Mouse (Mus musculus) ES-E14 (cell line): ENCODE data around the gene Unc45a. TPM values are rescaled to one million over a fixed set of nuclear protein-coding genes. Genes with fewer than 3 reads are reported as not detected.

Experiments used
- DNase-seq: peaks from one replicate; pipeline ENCODE4 v3.0.0-alpha.2; 2013; ENCODE audit warnings: low read depth, low spot score
- H3K27ac ChIP-seq: 2 replicates; pipeline ENCODE4 v1.5.1; 2012; ENCODE audit warnings: low read depth, mild to moderate bottlenecking, low read length, moderate library complexity, mixed read lengths; ENCODE audit not compliant: poor library complexity, insufficient read depth, severe bottlenecking
- H3K36me3 ChIP-seq: 2 replicates; pipeline ENCODE4 v1.6.1; 2012; ENCODE audit warnings: mild to moderate bottlenecking, low read length, moderate library complexity, mixed read lengths; ENCODE audit not compliant: control insufficient read depth, poor library complexity, insufficient read depth, severe bottlenecking
- H3K4me1 ChIP-seq, 2 experiments: fragments of 150-350 bp in 1 of 2; sonication (generic) in 1 of 2; 2 replicates each; pipeline ENCODE4 v1.6.1; 2012; ENCODE audit warnings: low read length in 2 of 2, mild to moderate bottlenecking in 1 of 2, mixed read lengths in 1 of 2; ENCODE audit not compliant: control insufficient read depth in 2 of 2, insufficient read depth in 2 of 2, poor library complexity in 1 of 2
- H3K4me3 ChIP-seq, 2 experiments: fragments of 150-350 bp in 1 of 2; sonication (generic) in 1 of 2; 2 replicates each; pipeline ENCODE4 v1.5.1; 2012; ENCODE audit warnings: low read length in 2 of 2, low read depth in 1 of 2, mild to moderate bottlenecking in 1 of 2, mixed read lengths in 1 of 2; ENCODE audit not compliant: insufficient read depth in 1 of 2, poor library complexity in 1 of 2, severe bottlenecking in 1 of 2
- H3K9ac ChIP-seq: 2 replicates; pipeline ENCODE4 v1.6.1; 2012; ENCODE audit warnings: low read depth, mild to moderate bottlenecking, low read length, mixed read lengths; ENCODE audit not compliant: poor library complexity, insufficient read depth, severe bottlenecking
- H3K9me3 ChIP-seq: fragments of 150-350 bp; sonication (generic); 2 replicates; pipeline ENCODE4 v1.6.1; 2012; ENCODE audit warnings: low read depth, mild to moderate bottlenecking, low read length; ENCODE audit not compliant: control insufficient read depth, insufficient read depth
- CHD2 ChIP-seq: IDR thresholded peaks from 2 replicates; pipeline ENCODE4 v1.6.1; 2014; ENCODE audit warnings: mild to moderate bottlenecking, low read depth, low read length, inconsistent platforms
- HCFC1 ChIP-seq: IDR thresholded peaks from 2 replicates; pipeline ENCODE4 v1.6.1; 2012; ENCODE audit warnings: low read length, inconsistent platforms, borderline replicate concordance; ENCODE audit not compliant: insufficient read depth
- MAFK ChIP-seq: IDR thresholded peaks from 2 replicates; pipeline ENCODE4 v1.6.1; 2014; ENCODE audit warnings: mild to moderate bottlenecking, low read depth, low read length, inconsistent platforms; ENCODE audit not compliant: insufficient read depth
- ZC3H11A ChIP-seq: IDR thresholded peaks from 2 replicates; pipeline ENCODE4 v1.6.1; 2012; ENCODE audit warnings: low read depth, mild to moderate bottlenecking, inconsistent platforms, low read length, borderline replicate concordance
- ZNF384 ChIP-seq: IDR thresholded peaks from 2 replicates; pipeline ENCODE4 v1.6.1; 2012; ENCODE audit warnings: low read depth, low read length, inconsistent platforms
- in situ Hi-C, 2 experiments: fragments of 600-800 bp; cut with MboI; formaldehyde crosslinking; loops; one replicate each; pipeline ENCODE4 v1.15.1; 2025; ENCODE audit warnings: low sequenced_read_pairs in 2 of 2, inconsistent platforms in 1 of 2; ENCODE audit not compliant: unreplicated experiment in 2 of 2
- total RNA-seq: library from RNA; depleted of rRNA; stranded (reverse); fragments of 300-350 nt; gene quantifications from 2 replicates; pipeline ENCODE4 v1.2.3, GENCODE M21; 2012

Unc45a gene
- total RNA-seq, 1 experiment = 54.1 TPM

GRCm38 (mm10) chr7:80374733-80375132, 33.9 kb upstream of the Unc45a start:
- no peak for DNase-seq
- Histone ChIP-seq H3K36me3 (no peaks in the 10 kb centered on the region), H3K9ac (no peak overlapping the region), H3K4me1 (peaks cover 0 to 1% of the 10 kb centered on the region in 2 experiments; a peak in 1 of 4 replicates), H3K4me3 (no peak overlapping the region), H3K27ac (no peak overlapping the region), H3K9me3 (no peaks in the 10 kb centered on the region)
- TF ChIP-seq ZNF384 = no peak
- no peak for TF ChIP-seq MAFK
- TF ChIP-seq CHD2 = no peak
- no peak for TF ChIP-seq HCFC1
- no peak for TF ChIP-seq ZC3H11A
- in situ Hi-C loops = loop anchor here (5.0 to 25.0 kb wide), 2 partner anchors 213 to 232 kb away; no protein-coding TSS in a partner anchor

GRCm38 (mm10) chr7:80374280-80374679, 33.5 kb upstream of the Unc45a start:
- in situ Hi-C loops = no loop called here
- Histone ChIP-seq H3K36me3 (no peaks in the 10 kb centered on the region), H3K4me3 (no peak overlapping the region), H3K4me1 (peaks cover 0 to 3% of the 10 kb centered on the region in 2 experiments; a peak in 1 of 4 replicates), H3K9me3 (no peaks in the 10 kb centered on the region), H3K9ac (no peak overlapping the region), H3K27ac (no peak overlapping the region)
- DNase-seq = no peak
- TF ChIP-seq CHD2 = no peak
- TF ChIP-seq HCFC1 = no peak
- TF ChIP-seq ZNF384 = no peak
- no peak for TF ChIP-seq MAFK
- TF ChIP-seq ZC3H11A = no peak

- Histone ChIP-seq H3K9ac (no peak overlapping the region), H3K9me3 (no peaks in the 10 kb centered on the region), H3K4me1 (peaks cover 0 to 7% of the 10 kb centered on the region in 2 experiments; a peak in 1 of 4 replicates), H3K4me3 (no peak overlapping the region), H3K36me3 (no peaks in the 10 kb centered on the region), H3K27ac (no peak overlapping the region)
- no peak for TF ChIP-seq ZC3H11A
- no peak for TF ChIP-seq MAFK
- no peak for TF ChIP-seq HCFC1
- TF ChIP-seq ZNF384 = no peak
- no peak for TF ChIP-seq CHD2
- in situ Hi-C loops = no loop called here
- DNase-seq = no peak
Observed at GRCm38 (mm10) chr7:80373850-80374249, 33.0 kb upstream of the Unc45a start.

- H3K9me3 ChIP-seq = no peaks in the 10 kb centered on the region
- DNase-seq = no peak
- H3K27ac ChIP-seq = no peak overlapping the region
- H3K4me1 ChIP-seq = peaks cover 0 to 7% of the 10 kb centered on the region in 2 experiments; a peak in 1 of 4 replicates
- TF ChIP-seq HCFC1 = no peak
- in situ Hi-C loops = no loop called here
- no peaks in the 10 kb centered on the region for H3K36me3 ChIP-seq
- no peak overlapping the region for H3K9ac ChIP-seq
- H3K4me3 ChIP-seq = no peak overlapping the region
Observed at GRCm38 (mm10) chr7:80373352-80373751, 32.5 kb upstream of the Unc45a start.

GRCm38 (mm10) chr7:80372667-80373066, 31.9 kb upstream of the Unc45a start:
- no peaks in the 10 kb centered on the region; the same call in 1 of the 2 replicates for H3K36me3 ChIP-seq
- no peak overlapping the region for H3K9ac ChIP-seq
- no peak for TF ChIP-seq HCFC1
- TF ChIP-seq MAFK = no peak
- TF ChIP-seq CHD2 = no peak
- no peak for TF ChIP-seq ZNF384
- TF ChIP-seq ZC3H11A = no peak
- H3K9me3 ChIP-seq = no peaks in the 10 kb centered on the region
- no peak for DNase-seq
- in situ Hi-C loops = no loop called here
- H3K27ac ChIP-seq = no peak overlapping the region
- H3K4me3 ChIP-seq = no peak overlapping the region
- peaks cover 0 to 7% of the 10 kb centered on the region in 2 experiments; a peak in 1 of 4 replicates for H3K4me1 ChIP-seq
